Mouse (Mus musculus) MEL (cell line): ENCODE data around the gene Gm49383.

Source experiments
- BHLHE40 ChIP-seq: IDR thresholded peaks from 2 replicates; pipeline ENCODE4 v1.6.1; 2012; ENCODE audit warnings: low read depth, mild to moderate bottlenecking, inconsistent platforms, low read length, improper control_type of control experiment, borderline replicate concordance
- CTCF ChIP-seq, 3 experiments: IDR thresholded peaks in 2 of 3; conservative IDR thresholded peaks in 1 of 3; 2 replicates each; pipeline ENCODE4 v1.5.1; 2011 to 2012; ENCODE audit warnings: low read length in 3 of 3, low read depth in 2 of 3, mild to moderate bottlenecking in 2 of 3, improper control_type of control experiment in 1 of 3, inconsistent platforms in 1 of 3, mixed read lengths in 1 of 3, moderate library complexity in 1 of 3; ENCODE audit not compliant: control insufficient read depth in 1 of 3, insufficient read depth in 1 of 3, poor library complexity in 1 of 3, severe bottlenecking in 1 of 3
- E2F4 ChIP-seq: IDR thresholded peaks from 2 replicates; pipeline ENCODE4 v1.6.1; 2011; ENCODE audit warnings: low read depth, low read length, improper control_type of control experiment, borderline replicate concordance
- EP300 ChIP-seq, 2 experiments: IDR thresholded peaks; 2 replicates each; pipeline ENCODE4 v1.6.1; 2011; ENCODE audit warnings: improper control_type of control experiment in 2 of 2, low read length in 2 of 2, low read depth in 1 of 2, mild to moderate bottlenecking in 1 of 2
- GATA1 ChIP-seq: IDR thresholded peaks from 2 replicates; pipeline ENCODE4 v1.6.1; 2011; ENCODE audit warnings: low read depth, low read length, improper control_type of control experiment
- MXI1 ChIP-seq: IDR thresholded peaks from 2 replicates; pipeline ENCODE4 v1.6.1; 2011; ENCODE audit warnings: mild to moderate bottlenecking, low read depth, low read length, improper control_type of control experiment
- MYC ChIP-seq: IDR thresholded peaks from 2 replicates; pipeline ENCODE4 v1.6.1; 2011; ENCODE audit warnings: low read depth, mild to moderate bottlenecking, low read length, improper control_type of control experiment, moderate library complexity
- POLR2A ChIP-seq, 2 experiments: IDR thresholded peaks; 2 replicates each; pipeline ENCODE4 v1.6.1; 2011 to 2012; ENCODE audit warnings: low read length in 2 of 2, mild to moderate bottlenecking in 2 of 2, control low read depth in 1 of 2, improper control_type of control experiment in 1 of 2, low read depth in 1 of 2, moderate library complexity in 1 of 2; ENCODE audit not compliant: control insufficient read depth in 1 of 2, insufficient read depth in 1 of 2, poor library complexity in 1 of 2
- RAD21 ChIP-seq: IDR thresholded peaks from 2 replicates; pipeline ENCODE4 v1.6.1; 2011; ENCODE audit warnings: mild to moderate bottlenecking, low read depth, low read length, improper control_type of control experiment
- TAL1 ChIP-seq: IDR thresholded peaks from 2 replicates; pipeline ENCODE4 v1.6.1; 2012; ENCODE audit warnings: mild to moderate bottlenecking, inconsistent platforms, low read length, moderate library complexity, mixed read lengths
- TBP ChIP-seq: IDR thresholded peaks from 2 replicates; pipeline ENCODE4 v1.8.0; 2011; ENCODE audit warnings: low read depth, low read length, improper control_type of control experiment
- USF1 ChIP-seq: IDR thresholded peaks from 2 replicates; pipeline ENCODE4 v1.6.1; 2014; ENCODE audit warnings: low read depth, mild to moderate bottlenecking, inconsistent platforms, low read length, improper control_type of control experiment, moderate library complexity

GRCm38 (mm10) chr12:69139201-69139600 lies 57.7 kb downstream of the Gm49383 start:
- no peak for TF ChIP-seq RAD21
- no peak for TF ChIP-seq CTCF (IDR thresholded peaks at IDR 0.05 in 2 of 3, conservative IDR thresholded peaks at IDR 0.05 in 1 of 3; ENCODE audit: control insufficient read depth in 1 of 3, insufficient read depth in 1 of 3, low read depth in 2 of 3, low read length in 3 of 3, poor library complexity in 1 of 3, severe bottlenecking in 1 of 3)
- TF ChIP-seq BHLHE40: no peak
- TF ChIP-seq E2F4: no peak
- no peak for TF ChIP-seq MXI1
- no peak for TF ChIP-seq GATA1
- TF ChIP-seq USF1: no peak
- TF ChIP-seq POLR2A (IDR thresholded peaks at IDR 0.05; ENCODE audit: control insufficient read depth in 1 of 2, insufficient read depth in 1 of 2, low read depth in 1 of 2, low read length in 2 of 2, poor library complexity in 1 of 2): no peak
- no peak for TF ChIP-seq MYC
- no peak for TF ChIP-seq EP300 (IDR thresholded peaks at IDR 0.05; ENCODE audit: low read depth in 1 of 2, low read length in 2 of 2)
- TF ChIP-seq TBP: no peak
- TF ChIP-seq TAL1: no peak
